Mouse (Mus musculus) ES-E14 (cell line): ENCODE measurements around the gene Tbxa2r. TPM values are rescaled to one million over a fixed set of nuclear protein-coding genes. Genes with fewer than 3 reads are reported as not detected.

Source experiments
- DNase-seq: peaks from one replicate; pipeline ENCODE4 v3.0.0-alpha.2; 2013; ENCODE audit warnings: low read depth, low spot score
- H3K27ac ChIP-seq: 2 replicates; pipeline ENCODE4 v1.5.1; 2012; ENCODE audit warnings: low read depth, mild to moderate bottlenecking, low read length, moderate library complexity, mixed read lengths; ENCODE audit not compliant: poor library complexity, insufficient read depth, severe bottlenecking
- H3K36me3 ChIP-seq: 2 replicates; pipeline ENCODE4 v1.6.1; 2012; ENCODE audit warnings: mild to moderate bottlenecking, low read length, moderate library complexity, mixed read lengths; ENCODE audit not compliant: control insufficient read depth, poor library complexity, insufficient read depth, severe bottlenecking
- H3K4me1 ChIP-seq, 2 experiments: fragments of 150-350 bp in 1 of 2; sonication (generic) in 1 of 2; 2 replicates each; pipeline ENCODE4 v1.6.1; 2012; ENCODE audit warnings: low read length in 2 of 2, mild to moderate bottlenecking in 1 of 2, mixed read lengths in 1 of 2; ENCODE audit not compliant: control insufficient read depth in 2 of 2, insufficient read depth in 2 of 2, poor library complexity in 1 of 2
- H3K4me3 ChIP-seq, 2 experiments: fragments of 150-350 bp in 1 of 2; sonication (generic) in 1 of 2; 2 replicates each; pipeline ENCODE4 v1.5.1; 2012; ENCODE audit warnings: low read length in 2 of 2, low read depth in 1 of 2, mild to moderate bottlenecking in 1 of 2, mixed read lengths in 1 of 2; ENCODE audit not compliant: insufficient read depth in 1 of 2, poor library complexity in 1 of 2, severe bottlenecking in 1 of 2
- H3K9ac ChIP-seq: 2 replicates; pipeline ENCODE4 v1.6.1; 2012; ENCODE audit warnings: low read depth, mild to moderate bottlenecking, low read length, mixed read lengths; ENCODE audit not compliant: poor library complexity, insufficient read depth, severe bottlenecking
- H3K9me3 ChIP-seq: fragments of 150-350 bp; sonication (generic); 2 replicates; pipeline ENCODE4 v1.6.1; 2012; ENCODE audit warnings: low read depth, mild to moderate bottlenecking, low read length; ENCODE audit not compliant: control insufficient read depth, insufficient read depth
- CHD2 ChIP-seq: IDR thresholded peaks from 2 replicates; pipeline ENCODE4 v1.6.1; 2014; ENCODE audit warnings: mild to moderate bottlenecking, low read depth, low read length, inconsistent platforms
- HCFC1 ChIP-seq: IDR thresholded peaks from 2 replicates; pipeline ENCODE4 v1.6.1; 2012; ENCODE audit warnings: low read length, inconsistent platforms, borderline replicate concordance; ENCODE audit not compliant: insufficient read depth
- MAFK ChIP-seq: IDR thresholded peaks from 2 replicates; pipeline ENCODE4 v1.6.1; 2014; ENCODE audit warnings: mild to moderate bottlenecking, low read depth, low read length, inconsistent platforms; ENCODE audit not compliant: insufficient read depth
- ZC3H11A ChIP-seq: IDR thresholded peaks from 2 replicates; pipeline ENCODE4 v1.6.1; 2012; ENCODE audit warnings: low read depth, mild to moderate bottlenecking, inconsistent platforms, low read length, borderline replicate concordance
- ZNF384 ChIP-seq: IDR thresholded peaks from 2 replicates; pipeline ENCODE4 v1.6.1; 2012; ENCODE audit warnings: low read depth, low read length, inconsistent platforms
- in situ Hi-C, 2 experiments: fragments of 600-800 bp; cut with MboI; formaldehyde crosslinking; loops; one replicate each; pipeline ENCODE4 v1.15.1; 2025; ENCODE audit warnings: low sequenced_read_pairs in 2 of 2, inconsistent platforms in 1 of 2; ENCODE audit not compliant: unreplicated experiment in 2 of 2
- total RNA-seq: library from RNA; depleted of rRNA; stranded (reverse); fragments of 300-350 nt; gene quantifications from 2 replicates; pipeline ENCODE4 v1.2.3, GENCODE M21; 2012

Tbxa2r gene
- total RNA-seq, 1 experiment = 2.3 TPM

DNA sequence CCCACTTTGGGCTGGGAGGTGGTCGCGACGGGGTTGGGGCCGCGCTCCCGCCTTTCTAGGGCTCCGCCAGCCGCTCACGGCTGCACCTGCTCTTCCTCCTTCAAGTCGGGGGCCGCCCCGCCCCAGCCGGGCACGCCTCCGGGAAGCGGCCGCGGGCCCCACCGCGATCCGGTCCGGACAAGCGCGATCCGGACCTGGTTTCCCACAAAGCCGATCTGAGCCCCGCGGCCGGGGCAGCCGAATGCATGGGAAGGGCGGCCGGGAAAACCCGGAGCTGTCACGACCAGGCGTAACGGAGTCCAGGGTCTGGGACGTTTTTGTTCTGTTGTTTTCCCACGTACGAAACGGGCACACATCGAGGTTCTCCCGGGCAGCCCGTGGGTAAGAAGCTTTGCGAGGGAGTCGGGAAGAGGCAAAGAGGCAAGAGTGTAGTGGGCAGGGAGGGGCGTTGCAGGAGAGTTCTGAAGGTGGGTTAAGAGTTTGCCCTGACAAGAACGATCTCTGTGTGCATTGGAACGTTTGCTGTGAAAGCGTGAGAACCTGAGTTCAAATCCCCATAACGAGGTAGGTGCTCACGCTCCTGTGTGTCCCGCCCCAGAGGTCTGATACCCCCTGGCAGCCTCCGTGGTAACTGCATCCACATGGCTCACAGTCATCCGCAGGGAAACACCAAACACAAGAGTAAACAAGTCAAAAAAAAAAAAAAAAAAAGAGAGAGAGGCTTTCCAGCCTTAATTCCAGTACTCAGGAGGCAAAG, 42.7 kb upstream of the Tbxa2r start:
- Histone ChIP-seq H3K4me3 (peak overlapping the region; percentile 65 to 67), H3K9me3 (no peaks in the 10 kb centered on the region), H3K9ac (peak overlapping the region; percentile 61), H3K27ac (no peak overlapping the region; the same call in 1 of the 2 replicates), H3K4me1 (peaks cover 0 to 30% of the 10 kb centered on the region in 2 experiments; a peak in 2 of 4 replicates), H3K36me3 (no peaks in the 10 kb centered on the region; the same call in 1 of the 2 replicates)
- in situ Hi-C loops = no loop called here
- no peak for TF ChIP-seq CHD2
- TF ChIP-seq ZNF384 = peak; percentile 7; the same call in 1 of the 2 replicates
- TF ChIP-seq ZC3H11A = no peak
- peak; percentile 70; the same call in 1 of the 2 replicates for TF ChIP-seq HCFC1
- TF ChIP-seq MAFK = no peak
- DNase-seq = peak; percentile 85

GRCm38 (mm10) chr10:81286586-81286985, 41.9 kb upstream of the Tbxa2r start:
- DNase-seq = no peak
- H3K4me1 ChIP-seq = peaks cover 2 to 31% of the 10 kb centered on the region in 2 experiments
- H3K27ac ChIP-seq = no peak overlapping the region
- H3K9me3 ChIP-seq = no peaks in the 10 kb centered on the region
- in situ Hi-C loops = no loop called here
- no peaks in the 10 kb centered on the region for H3K36me3 ChIP-seq
- no peak overlapping the region for H3K9ac ChIP-seq
- TF ChIP-seq ZNF384 (no peak), ZC3H11A (no peak), MAFK (no peak), HCFC1 (no peak), CHD2 (no peak)
- H3K4me3 ChIP-seq = no peak overlapping the region

- H3K4me3 ChIP-seq = peak overlapping the region in 1 of 2 experiments; percentile 47; a peak in 2 of 4 replicates
- in situ Hi-C loops = no loop called here
These were observed 40.9 kb upstream of the Tbxa2r start for GRCm38 (mm10) chr10:81287513-81288157.

GRCm38 (mm10) chr10:81288601-81289000, 39.9 kb upstream of the Tbxa2r start:
- Histone ChIP-seq H3K4me1 (peaks cover 4 to 29% of the 10 kb centered on the region in 2 experiments), H3K9ac (no peak overlapping the region), H3K4me3 (peak overlapping the region; percentile 21 to 47; a peak in 3 of 4 replicates), H3K36me3 (no peaks in the 10 kb centered on the region), H3K27ac (no peak overlapping the region), H3K9me3 (no peaks in the 10 kb centered on the region)
- peak; percentile 76 for DNase-seq
- TF ChIP-seq ZNF384 = no peak
- TF ChIP-seq ZC3H11A = no peak
- no peak for TF ChIP-seq CHD2
- TF ChIP-seq HCFC1 = no peak
- no peak for TF ChIP-seq MAFK
- in situ Hi-C loops = no loop called here

More at GRCm38 (mm10) chr10:81287513-81288157, 40.9 kb upstream of the Tbxa2r start:
- no peak overlapping the region for H3K27ac ChIP-seq
- H3K9me3 ChIP-seq = no peaks in the 10 kb centered on the region
- TF ChIP-seq CHD2 (no peak), MAFK (no peak), ZNF384 (no peak), HCFC1 (no peak), ZC3H11A (no peak)
- no peak overlapping the region for H3K9ac ChIP-seq
- DNase-seq = peak; percentile 77
- H3K4me1 ChIP-seq = peaks cover 4 to 33% of the 10 kb centered on the region in 2 experiments
- no peaks in the 10 kb centered on the region for H3K36me3 ChIP-seq
